8 mouse cellular contexts compared by ENCODE assay signal in the genomic region with DNA sequence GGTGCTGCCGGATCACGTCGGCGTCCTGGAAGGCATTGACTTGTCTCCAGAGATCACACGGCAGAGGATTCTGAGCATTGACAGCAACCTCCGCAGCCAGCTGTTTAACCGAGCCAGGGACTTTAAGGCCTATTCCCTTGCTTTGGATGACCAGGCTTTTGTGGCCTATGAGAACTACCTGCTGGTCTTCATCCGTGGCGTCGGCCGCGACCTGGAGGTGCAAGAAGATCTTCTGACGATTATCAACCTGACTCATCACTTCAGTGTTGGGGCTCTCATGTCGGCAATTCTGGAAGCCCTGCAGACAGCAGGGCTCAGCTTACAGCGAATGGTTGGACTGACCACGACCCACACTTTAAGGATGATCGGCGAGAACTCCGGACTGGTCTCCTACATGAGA. TPM values are rescaled to one million over a fixed set of nuclear protein-coding genes. Genes with fewer than 3 reads are reported as not detected.
DNase-seq lines count a peak whose midpoint lies in the region; ATAC-seq and TF ChIP-seq lines count a peak whose summit lies in the region.

No protein-coding gene starts in this region.

- peak overlapping the region; percentile 69 for H3K4me3 ChIP-seq in heart, embryonic 16.5 days (ENCODE audit: low read length)
- H3K4me3 ChIP-seq in CH12.LX (replicated peaks in 1 of 3; ENCODE audit: low read depth in 2 of 3, low read length in 2 of 3, poor library complexity in 1 of 3) = peak overlapping the region; percentile 74 to 92 (median 82)
- H3K4me3 ChIP-seq in embryonic facial prominence, embryonic 12.5 days = peak overlapping the region; percentile 82
- H3K4me3 ChIP-seq in hindbrain, postnatal 0 days (ENCODE audit: low read length) = peak overlapping the region; percentile 92
- peak overlapping the region; percentile 86 for H3K4me3 ChIP-seq in midbrain, embryonic 11.5 days (ENCODE audit: low read depth, low read length)

- H3K27ac ChIP-seq in heart, embryonic 16.5 days (ENCODE audit: low read length) = peak overlapping the region; percentile 98
- peak overlapping the region; percentile 78 for H3K27ac ChIP-seq in CH12.LX (ENCODE audit: insufficient read depth, low read depth)
- peak overlapping the region; percentile 95 for H3K27ac ChIP-seq in embryonic facial prominence, embryonic 12.5 days
- peak overlapping the region; percentile 96 for H3K27ac ChIP-seq in hindbrain, postnatal 0 days
- peak overlapping the region; percentile 86 for H3K27ac ChIP-seq in midbrain, embryonic 11.5 days (ENCODE audit: low read depth, low read length)

- no peak for TF ChIP-seq RAD21 in CH12.LX (IDR thresholded peaks at IDR 0.05; ENCODE audit: low read depth, low read length)

- dilution Hi-C loops in CH12.LX (cut with MboI; ENCODE audit: extremely low pct_ligation_motif_present, extremely low pct_unique_long_range_greater_than_20kb, low sequenced_read_pairs) = no loop called here

- peak overlapping the region; percentile 87 for H3K9ac ChIP-seq in heart, embryonic 16.5 days (ENCODE audit: low read length)
- H3K9ac ChIP-seq in CH12.LX (ENCODE audit: insufficient read depth, low read depth) = peak overlapping the region; percentile 81
- H3K9ac ChIP-seq in embryonic facial prominence, embryonic 12.5 days = peak overlapping the region; percentile 87
- peak overlapping the region; percentile 96 for H3K9ac ChIP-seq in hindbrain, postnatal 0 days (replicated peaks; ENCODE audit: low read length)
- H3K9ac ChIP-seq in midbrain, embryonic 11.5 days (ENCODE audit: low read length) = peak overlapping the region; percentile 90

- DNase-seq in heart, adult 18-20 months = no peak
- DNase-seq in CH12.LX (ENCODE audit: extremely low read depth) = no peak
- peak; percentile 32 for DNase-seq in hindbrain, postnatal 0 days (ENCODE audit: low spot score)
- DNase-seq in midbrain, embryonic 11.5 days (ENCODE audit: low spot score, missing footprints) = peak; percentile 94
- DNase-seq in right cerebral cortex, postnatal 10 days (ENCODE audit: low spot score in 2 of 2) = no peak
- DNase-seq in adrenal gland, adult 18-20 months (ENCODE audit: low spot score in 2 of 2) = no peak

- 6% methylated on average over 19 of the region's 19 CpGs for WGBS in heart, embryonic 16.5 days
- 14% methylated on average over 19 of the region's 19 CpGs for WGBS in embryonic facial prominence, embryonic 12.5 days
- 9% methylated on average over 19 of the region's 19 CpGs for WGBS in hindbrain, postnatal 0 days
- WGBS in midbrain, embryonic 11.5 days = 19% methylated on average over 19 of the region's 19 CpGs

- peak overlapping the region; percentile 86 for H3K4me2 ChIP-seq in heart, embryonic 16.5 days (ENCODE audit: low read depth, low read length)
- H3K4me2 ChIP-seq in CH12.LX (ENCODE audit: insufficient read depth, low read depth, poor library complexity, severe bottlenecking) = peak overlapping the region; percentile 94; the same call in 1 of the 2 replicates
- peak overlapping the region; percentile 70 for H3K4me2 ChIP-seq in embryonic facial prominence, embryonic 12.5 days (replicated peaks)
- peak overlapping the region; percentile 91 for H3K4me2 ChIP-seq in hindbrain, postnatal 0 days (ENCODE audit: low read depth, low read length)
- peak overlapping the region; percentile 80 for H3K4me2 ChIP-seq in midbrain, embryonic 11.5 days

- TF ChIP-seq CTCF in CH12.LX (conservative IDR thresholded peaks at IDR 0.05 in 1 of 2, IDR thresholded peaks at IDR 0.05 in 1 of 2; ENCODE audit: low read depth in 2 of 2, low read length in 2 of 2) = no peak
- no peak for TF ChIP-seq CTCF in hindbrain, postnatal 0 days (IDR thresholded peaks at IDR 0.05; ENCODE audit: low read depth)

- TF ChIP-seq POLR2A in CH12.LX (IDR thresholded peaks at IDR 0.05; ENCODE audit: low read depth, low read length) = no peak

- peaks cover 61% of the 10 kb centered on the region for H3K79me2 ChIP-seq in CH12.LX (replicated peaks; ENCODE audit: control insufficient read depth, extremely low read depth, insufficient read depth, poor library complexity, severe bottlenecking)

- peaks cover 31% of the 10 kb centered on the region for H3K4me1 ChIP-seq in heart, embryonic 16.5 days (ENCODE audit: control insufficient read depth, insufficient read depth, low read length)
- peaks cover 9 to 42% of the 10 kb centered on the region in 2 experiments; a peak in 3 of 4 replicates for H3K4me1 ChIP-seq in CH12.LX (ENCODE audit: control insufficient read depth in 1 of 2, insufficient read depth in 2 of 2)
- peaks cover 31% of the 10 kb centered on the region for H3K4me1 ChIP-seq in embryonic facial prominence, embryonic 12.5 days
- H3K4me1 ChIP-seq in hindbrain, postnatal 0 days (ENCODE audit: insufficient read depth, low read length) = peaks cover 34% of the 10 kb centered on the region
- peaks cover 33% of the 10 kb centered on the region for H3K4me1 ChIP-seq in midbrain, embryonic 11.5 days (ENCODE audit: control insufficient read depth, insufficient read depth, low read length)

- 0 out of 2 replicates have a peak, but pooled peaks cover 3% of the 10 kb centered on the region for H3K36me3 ChIP-seq in heart, embryonic 16.5 days (ENCODE audit: control insufficient read depth, insufficient read depth)
- H3K36me3 ChIP-seq in CH12.LX (replicated peaks in 1 of 2; ENCODE audit: control insufficient read depth in 1 of 2, insufficient read depth in 1 of 2, low read length in 1 of 2) = peaks cover 7 to 36% of the 10 kb centered on the region in 2 experiments
- peaks cover 6% of the 10 kb centered on the region; the same call in 1 of the 2 replicates for H3K36me3 ChIP-seq in embryonic facial prominence, embryonic 12.5 days
- H3K36me3 ChIP-seq in hindbrain, postnatal 0 days (ENCODE audit: insufficient read depth, low read length) = no peaks in the 10 kb centered on the region
- H3K36me3 ChIP-seq in midbrain, embryonic 11.5 days (ENCODE audit: control insufficient read depth, insufficient read depth, low read length) = no peaks in the 10 kb centered on the region

- H3K9me3 ChIP-seq in heart, embryonic 16.5 days (replicated peaks; ENCODE audit: control insufficient read depth, low read length) = no peaks in the 10 kb centered on the region
- H3K9me3 ChIP-seq in CH12.LX (replicated peaks; ENCODE audit: low read length) = no peaks in the 10 kb centered on the region
- H3K9me3 ChIP-seq in embryonic facial prominence, embryonic 12.5 days = no peaks in the 10 kb centered on the region
- no peaks in the 10 kb centered on the region for H3K9me3 ChIP-seq in hindbrain, postnatal 0 days (ENCODE audit: low read length)
- no peaks in the 10 kb centered on the region for H3K9me3 ChIP-seq in midbrain, embryonic 11.5 days (ENCODE audit: control insufficient read depth, low read length)

- no peaks in the 10 kb centered on the region for H3K27me3 ChIP-seq in heart, embryonic 16.5 days (ENCODE audit: control insufficient read depth, insufficient read depth, low read length)
- no peaks in the 10 kb centered on the region for H3K27me3 ChIP-seq in CH12.LX (replicated peaks)
- H3K27me3 ChIP-seq in embryonic facial prominence, embryonic 12.5 days = no peaks in the 10 kb centered on the region
- no peaks in the 10 kb centered on the region for H3K27me3 ChIP-seq in hindbrain, postnatal 0 days (ENCODE audit: insufficient read depth, low read length)
- no peaks in the 10 kb centered on the region for H3K27me3 ChIP-seq in midbrain, embryonic 11.5 days (ENCODE audit: control insufficient read depth, insufficient read depth, low read length)

- ATAC-seq in heart, embryonic 16.5 days (replicated peaks; ENCODE audit: extremely low read depth, insufficient read depth, low FRiP score) = no peak
- ATAC-seq in embryonic facial prominence, embryonic 12.5 days (ENCODE audit: insufficient number of reproducible peaks, insufficient read depth, low FRiP score, low TSS enrichment) = no peak
- no peak for ATAC-seq in hindbrain, postnatal 0 days
- no peak for ATAC-seq in midbrain, embryonic 11.5 days (ENCODE audit: low FRiP score)

- no peak for TF ChIP-seq EP300 in CH12.LX (IDR thresholded peaks at IDR 0.05; ENCODE audit: low read length)

- in situ Hi-C loops in CH12.LX (cut with MboI; ENCODE audit: low pct_ligation_motif_present, low pct_unique_long_range_greater_than_20kb, low sequenced_read_pairs) = loop anchor here (10.0 kb wide), 1 partner anchor 192 kb away; no protein-coding TSS in a partner anchor

RNA-seq across cellular contexts. Expression of a gene that starts 0.6 kb away (rescaled TPM):
- polyA plus RNA-seq in heart, embryonic 16.5 days (2015; fragmentation: Nextera tagmentation; extraction: Ambion mirVana) = 18.9 and 21.5 TPM in 2 replicates
- 10 to 100 TPM; 22.5 to 24.2 TPM for total RNA-seq in heart, adult 18-20 months (2021)
- total RNA-seq in CH12.LX (2012; rRNA removed) (8.9 and 9.3 TPM in 2 replicates), CH12.LX (2014; rRNA removed) (11.2 and 12.2 TPM in 2 replicates)
- 8.9 and 11.4 TPM in 2 replicates for polyA plus RNA-seq in CH12.LX (2012; ENCODE audit: insufficient read length, low read depth)
- polyA plus RNA-seq in embryonic facial prominence, embryonic 12.5 days (2016; fragmentation: Nextera tagmentation; extraction: Ambion mirVana) = 41.1 and 43.0 TPM in 2 replicates
- total RNA-seq in hindbrain, postnatal 0 days (2014; rRNA removed) = 73.1 and 81.4 TPM in 2 replicates
- 34.4 and 36.0 TPM in 2 replicates for polyA plus RNA-seq in hindbrain, postnatal 0 days (2015; fragmentation: Nextera tagmentation; extraction: Ambion mirVana)
- polyA plus RNA-seq in midbrain, embryonic 11.5 days (2014; fragmentation: Nextera tagmentation; extraction: Ambion mirVana) = 42.3 and 50.4 TPM in 2 replicates
- total RNA-seq in adrenal gland, adult 18-20 months (2021) = 10 to 100 TPM; 31.2 to 37.8 TPM

RNA-seq across cellular contexts. Expression of a gene that starts 0.8 kb away (rescaled TPM):
- polyA plus RNA-seq in heart, embryonic 16.5 days (2015; fragmentation: Nextera tagmentation; extraction: Ambion mirVana) = 34.5 and 34.6 TPM in 2 replicates
- total RNA-seq in heart, adult 18-20 months (2021) = 1 to 10 TPM; 5.5 to 7.7 TPM
- 25.7 and 33.0 TPM in 2 replicates for total RNA-seq in CH12.LX (2012; rRNA removed)
- total RNA-seq in CH12.LX (2014; rRNA removed) = 54.8 and 57.9 TPM in 2 replicates
- 46.3 and 50.2 TPM in 2 replicates for polyA plus RNA-seq in CH12.LX (2012; ENCODE audit: insufficient read length, low read depth)
- 42.4 and 45.2 TPM in 2 replicates for polyA plus RNA-seq in embryonic facial prominence, embryonic 12.5 days (2016; fragmentation: Nextera tagmentation; extraction: Ambion mirVana)
- 16.1 and 24.0 TPM in 2 replicates for total RNA-seq in hindbrain, postnatal 0 days (2014; rRNA removed)
- 16.0 and 19.4 TPM in 2 replicates for polyA plus RNA-seq in hindbrain, postnatal 0 days (2015; fragmentation: Nextera tagmentation; extraction: Ambion mirVana)
- 53.3 and 55.4 TPM in 2 replicates for polyA plus RNA-seq in midbrain, embryonic 11.5 days (2014; fragmentation: Nextera tagmentation; extraction: Ambion mirVana)
- total RNA-seq in adrenal gland, adult 18-20 months (2021) = 10 to 100 TPM; 11.0 to 11.1 TPM

RNA-seq across cellular contexts. Expression of a gene that starts 39.2 kb away (rescaled TPM):
- polyA plus RNA-seq in heart, embryonic 16.5 days (2015; fragmentation: Nextera tagmentation; extraction: Ambion mirVana) = 0.07 TPM in 1 of 2 replicates, not detected in the other
- total RNA-seq in heart, adult 18-20 months (2021) = not detected
- total RNA-seq in CH12.LX (2012; rRNA removed) (0.34 and 0.38 TPM in 2 replicates), CH12.LX (2014; rRNA removed) (0.13 and 0.27 TPM in 2 replicates)
- polyA plus RNA-seq in CH12.LX (2012; ENCODE audit: insufficient read length, low read depth) = 0.66 and 0.71 TPM in 2 replicates
- polyA plus RNA-seq in embryonic facial prominence, embryonic 12.5 days (2016; fragmentation: Nextera tagmentation; extraction: Ambion mirVana) = 0.31 and 0.34 TPM in 2 replicates
- 42.8 and 49.0 TPM in 2 replicates for total RNA-seq in hindbrain, postnatal 0 days (2014; rRNA removed)
- 12.6 and 13.1 TPM in 2 replicates for polyA plus RNA-seq in hindbrain, postnatal 0 days (2015; fragmentation: Nextera tagmentation; extraction: Ambion mirVana)
- polyA plus RNA-seq in midbrain, embryonic 11.5 days (2014; fragmentation: Nextera tagmentation; extraction: Ambion mirVana) = 0.26 and 0.37 TPM in 2 replicates
- 100 to 1,000 TPM in 1 of 2 experiments, 10 to 100 TPM in 1; 47.6 to 122 TPM for total RNA-seq in adrenal gland, adult 18-20 months (2021)

Comparison
In these comparisons a context has a peak if more than half of its experiments do, and no peak if none do; other contexts are left out.
1. DNase-seq: peak in hindbrain, postnatal 0 days (single experiment) and midbrain, embryonic 11.5 days (single experiment); none in heart, adult 18-20 months (0 of 2), CH12.LX (single experiment), right cerebral cortex, postnatal 10 days (0 of 2) and adrenal gland, adult 18-20 months (0 of 2).
2. Peak in every context shown above with its lines, with median percentiles within 50 percentile points of each other: H3K27ac ChIP-seq, H3K4me2 ChIP-seq, H3K4me3 ChIP-seq and H3K9ac ChIP-seq.